In genomic region chr11:73013981-73014380, GRCm38 (mm10) we compare ENCODE assay signal across 18 mouse cellular contexts. TPM values are rescaled to one million over a fixed set of nuclear protein-coding genes. Genes with fewer than 3 reads are reported as not detected.
DNase-seq lines count a peak whose midpoint lies in the region; ATAC-seq lines count a peak whose summit lies in the region.
"Had no signal": no experiment of that assay in that cellular context is flagged by ENCODE, and none has a peak within 500 bp of the region (broad histone marks: within the 10 kb centered on the region; RNA-seq: fewer than 3 reads in every experiment).

No protein-coding gene starts in this region.

- ATAC-seq in kidney, embryonic 16.5 days (ENCODE audit: low FRiP score, low TSS enrichment) = no peak
- ATAC-seq: forebrain, postnatal 0 days had no signal

- no peak overlapping the region for H3K4me3 ChIP-seq in kidney, embryonic 16.5 days (ENCODE audit: low read length)
- H3K4me3 ChIP-seq: embryonic facial prominence, embryonic 13.5 days; heart, adult 2 months; heart, embryonic 15.5 days; limb, embryonic 12.5 days; liver, embryonic 15.5 days; neural tube, embryonic 12.5 days had no signal

- no peaks in the 10 kb centered on the region for H3K9me3 ChIP-seq in kidney, embryonic 16.5 days (ENCODE audit: low read length)
- H3K9me3 ChIP-seq: embryonic facial prominence, embryonic 13.5 days; heart, embryonic 15.5 days; limb, embryonic 12.5 days; liver, embryonic 15.5 days; neural tube, embryonic 12.5 days had no signal

- intact Hi-C loops in left cerebral cortex, postnatal 4 days (cut with DNase I) = no loop called here

- H3K36me3 ChIP-seq in kidney, embryonic 16.5 days (ENCODE audit: insufficient read depth, low read length) = no peaks in the 10 kb centered on the region
- H3K36me3 ChIP-seq: embryonic facial prominence, embryonic 13.5 days; heart, embryonic 15.5 days; limb, embryonic 12.5 days; liver, embryonic 15.5 days; neural tube, embryonic 12.5 days had no signal

- no peak overlapping the region for H3K4me2 ChIP-seq in kidney, embryonic 16.5 days (replicated peaks; ENCODE audit: low read depth, low read length)
- H3K4me2 ChIP-seq: embryonic facial prominence, embryonic 13.5 days; heart, embryonic 15.5 days; limb, embryonic 12.5 days; liver, embryonic 15.5 days; midbrain, embryonic 11.5 days; neural tube, embryonic 12.5 days had no signal

- peaks cover 7% of the 10 kb centered on the region for H3K27me3 ChIP-seq in kidney, embryonic 16.5 days (ENCODE audit: insufficient read depth, low read length)

- H3K27ac ChIP-seq in kidney, embryonic 16.5 days (ENCODE audit: low read length) = no peak overlapping the region
- H3K27ac ChIP-seq: embryonic facial prominence, embryonic 13.5 days; heart, adult 2 months; heart, embryonic 15.5 days; limb, embryonic 12.5 days; liver, embryonic 15.5 days; macrophage; neural tube, embryonic 12.5 days; stomach, postnatal 0 days had no signal

- H3K9ac ChIP-seq in kidney, embryonic 16.5 days (replicated peaks; ENCODE audit: low read length) = no peak overlapping the region
- H3K9ac ChIP-seq: embryonic facial prominence, embryonic 13.5 days; forebrain, postnatal 0 days; heart, embryonic 15.5 days; limb, embryonic 12.5 days; liver, embryonic 15.5 days; neural tube, embryonic 12.5 days had no signal

- 74% methylated on average over 5 of the region's 5 CpGs for WGBS in kidney, embryonic 16.5 days

- peaks cover 4% of the 10 kb centered on the region; the same call in 1 of the 2 replicates for H3K4me1 ChIP-seq in kidney, embryonic 16.5 days (ENCODE audit: insufficient read depth, low read length)
- H3K4me1 ChIP-seq: limb, embryonic 12.5 days had no signal

- DNase-seq in cerebellum, adult 9-10 months = peak; percentile 65
- no peak for DNase-seq in cerebellum, postnatal 4 days (ENCODE audit: low spot score in 2 of 2)
- DNase-seq in kidney, adult 8-10 months = peak; percentile 73 to 75
- DNase-seq in ovary, adult 18-20 months (ENCODE audit: low spot score) = peak; percentile 55
- no peak for DNase-seq in ovary, postnatal 14 days (ENCODE audit: low spot score)
- peak; percentile 34 for DNase-seq in kidney, postnatal 10 days
- no peak for DNase-seq in left cerebral cortex, postnatal 4 days
- DNase-seq: forebrain, postnatal 0 days; heart, adult 2 months had no signal

RNA-seq across cellular contexts. Expression of gene Camkk1, which starts 4.8 kb away (rescaled TPM):
- polyA plus RNA-seq in kidney, embryonic 16.5 days (2015; fragmentation: Nextera tagmentation; extraction: Ambion mirVana) = 7.4 and 7.7 TPM in 2 replicates
- 10 to 100 TPM; 28.7 to 30.5 TPM for total RNA-seq in left cerebral cortex, postnatal 4 days (2021)
- polyA plus RNA-seq: macrophage had no signal

RNA-seq across cellular contexts. Expression of gene P2rx1, which starts 15.1 kb away (rescaled TPM):
- polyA plus RNA-seq in kidney, embryonic 16.5 days (2015; fragmentation: Nextera tagmentation; extraction: Ambion mirVana) = 1.7 and 3.1 TPM in 2 replicates
- total RNA-seq in left cerebral cortex, postnatal 4 days (2021) = under 1 TPM; 0.28 to 0.50 TPM

RNA-seq across cellular contexts. Expression of gene Ncbp3, which starts 33.6 kb away (rescaled TPM):
- polyA plus RNA-seq in kidney, embryonic 16.5 days (2015; fragmentation: Nextera tagmentation; extraction: Ambion mirVana) = 11.1 and 12.7 TPM in 2 replicates
- total RNA-seq in left cerebral cortex, postnatal 4 days (2021) = 10 to 100 TPM; 10.4 to 10.7 TPM

RNA-seq across cellular contexts. Expression of gene Atp2a3, which starts 53.0 kb away (rescaled TPM):
- polyA plus RNA-seq in kidney, embryonic 16.5 days (2015; fragmentation: Nextera tagmentation; extraction: Ambion mirVana) = 5.4 and 5.9 TPM in 2 replicates
- 1 to 10 TPM; 2.3 to 2.5 TPM for total RNA-seq in left cerebral cortex, postnatal 4 days (2021)

Comparison
In these comparisons a context has a peak if more than half of its experiments do, and no peak if none do; other contexts are left out.
1. DNase-seq: peak in cerebellum, adult 9-10 months (single experiment), kidney, adult 8-10 months (2 of 2), ovary, adult 18-20 months (single experiment) and kidney, postnatal 10 days (single experiment); none in cerebellum, postnatal 4 days (0 of 2), ovary, postnatal 14 days (single experiment) and left cerebral cortex, postnatal 4 days (single experiment).